Mouse (Mus musculus) CD4-positive, CD25-positive, alpha-beta regulatory T cell, adult 9 weeks (primary cell): Measurements from ENCODE around the gene Pheta1. TPM values are rescaled to one million over a fixed set of nuclear protein-coding genes. Genes with fewer than 3 reads are reported as not detected.

ENCODE experiments used
- polyA plus RNA-seq: library from polyadenylated mRNA; unstranded; fragments of 100-300 nt; shearing (Covaris generic); gene quantifications from one replicate; pipeline ENCODE4 v1.2.1, GENCODE M21; 2017

The Pheta1 gene
- polyA plus RNA-seq = 2.4 TPM

DNA sequence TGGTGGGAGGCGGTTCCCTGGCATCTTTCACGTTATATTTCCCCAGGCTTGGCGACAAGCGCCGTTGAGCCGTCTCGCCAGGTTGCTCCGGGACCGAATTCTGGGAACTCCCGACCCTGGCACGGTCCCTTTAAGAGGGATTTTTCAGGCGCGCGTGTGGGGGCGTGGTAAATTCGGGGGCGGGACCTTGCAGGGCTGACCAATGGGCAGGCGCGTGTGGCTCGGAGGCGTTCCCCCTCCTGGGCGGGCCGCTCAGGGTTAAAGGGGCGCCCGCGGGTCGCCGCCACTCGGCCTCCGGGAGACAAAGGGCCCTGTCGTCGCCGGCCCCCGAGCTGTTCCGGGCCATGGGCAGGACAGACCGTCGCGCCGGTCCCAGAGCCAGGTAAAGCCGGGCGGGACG is at the start of gene Pheta1:
Gene Pheta1, plus strand, starts transcription at position 242 of the 400 bp plus-strand sequence.

GRCm38 (mm10) chr5:121837441-121838340 is 11.1 kb upstream of the Pheta1 start, which contains the start of gene Sh2b3:
Gene Sh2b3, minus strand, starts transcription at chr5:121837646.

Other genes starting within 250 kb of the Pheta1 start
- 2.5 TPM for gene Acad12, start 230.0 kb upstream of the Pheta1 start, polyA plus RNA-seq
- gene Acad10, start 188.5 kb upstream of the Pheta1 start, polyA plus RNA-seq = 12.1 TPM
- 6.8 TPM for gene Brap, start 188.4 kb upstream of the Pheta1 start, polyA plus RNA-seq
- gene Atxn2, start 137.6 kb upstream of the Pheta1 start, polyA plus RNA-seq = 13.1 TPM
- 8.5 TPM for gene Sh2b3, start 11.3 kb upstream of the Pheta1 start, polyA plus RNA-seq
- gene Cux2, start 201.1 kb downstream of the Pheta1 start, polyA plus RNA-seq = 0.16 TPM